Mouse (Mus musculus) splenic B cell, adult 2 months (primary cell): ENCODE measurements around the gene Nectin1.
A peak's percentile ranks its signal among the peaks of the same experiment; 100 is the strongest.

Experiments
- DNase-seq: peaks from one replicate; pipeline ENCODE4 v3.0.0-alpha.2; 2011; ENCODE audit warnings: low read depth, low spot score
- H3K27me3 ChIP-seq: 2 replicates; pipeline ENCODE4 v1.6.1; 2012; ENCODE audit warnings: mild to moderate bottlenecking, low read length, moderate library complexity, mixed read lengths; ENCODE audit not compliant: control insufficient read depth, poor library complexity, insufficient read depth, severe bottlenecking
- H3K36me3 ChIP-seq: 2 replicates; pipeline ENCODE4 v1.6.1; 2012; ENCODE audit warnings: mild to moderate bottlenecking, low read length, moderate library complexity, mixed read lengths; ENCODE audit not compliant: control insufficient read depth, poor library complexity, insufficient read depth, severe bottlenecking

Nectin1 gene

DNA sequence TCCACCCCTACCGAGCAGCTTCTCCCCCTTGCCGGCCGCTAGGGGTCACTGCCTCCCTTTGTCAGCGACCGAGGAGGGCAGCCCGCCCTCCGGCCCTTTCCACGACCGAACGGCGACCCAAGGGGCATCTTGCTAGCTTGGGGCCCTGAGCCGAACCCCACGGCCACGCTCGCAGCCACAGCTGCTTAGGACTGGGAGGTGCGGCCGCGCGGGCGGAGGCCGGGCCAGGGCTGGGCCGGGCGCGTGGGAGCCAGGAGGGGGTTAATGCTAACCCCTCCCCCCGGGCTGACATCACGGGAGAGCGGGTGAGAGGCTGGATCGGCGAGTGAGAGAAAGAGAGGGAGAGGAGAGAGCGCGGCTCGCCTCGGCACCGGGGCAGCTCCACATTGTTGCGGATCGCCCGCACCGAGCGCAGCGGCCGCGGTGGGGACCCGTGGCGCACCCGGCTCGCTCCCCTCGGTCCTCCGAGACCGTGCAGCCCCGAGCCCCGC is at the start of gene Nectin1:
Nectin1 (plus strand) TSS at position 338 of the 491 bp plus-strand sequence.
- no peaks in the 10 kb centered on the region for H3K36me3 ChIP-seq

GRCm38 (mm10) chr9:43698080-43698712 is 45.6 kb upstream of the Nectin1 start:
- Histone ChIP-seq H3K36me3 (no peaks in the 10 kb centered on the region), H3K27me3 (no peaks in the 10 kb centered on the region)
- DNase-seq, result peak; percentile 13

More for the DNA sequence above, at the start of gene Nectin1:
- H3K27me3 ChIP-seq, result no peaks in the 10 kb centered on the region
- peak; percentile 85 for DNase-seq

DNA sequence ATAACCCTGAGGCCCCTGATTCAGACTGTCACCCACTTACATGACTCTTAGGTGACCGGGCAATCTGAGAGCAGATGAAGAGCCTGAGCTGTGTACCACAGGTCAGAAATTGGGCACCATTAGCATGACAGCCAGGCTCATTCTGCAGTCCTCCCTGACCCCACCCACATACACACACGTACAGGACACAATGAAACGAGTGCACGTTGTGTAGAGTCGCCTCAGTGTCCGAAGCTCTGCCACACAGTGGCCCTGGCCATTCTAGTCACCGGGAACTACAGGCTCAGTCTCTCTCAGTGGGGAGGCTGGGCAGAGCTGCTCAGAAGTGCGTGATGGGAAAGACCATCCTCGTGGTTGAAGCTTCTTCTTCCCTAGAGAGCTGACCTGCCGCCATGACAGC is 44.9 kb upstream of the Nectin1 start:
- no peak for DNase-seq
- H3K36me3 ChIP-seq, result no peaks in the 10 kb centered on the region

GRCm38 (mm10) chr9:43699417-43700225 is 44.2 kb upstream of the Nectin1 start:
- no peak for DNase-seq
- no peaks in the 10 kb centered on the region for H3K27me3 ChIP-seq

More for the DNA sequence above, 44.9 kb upstream of the Nectin1 start:
- H3K27me3 ChIP-seq, result no peaks in the 10 kb centered on the region

GRCm38 (mm10) chr9:43700226-43700579 is 43.6 kb upstream of the Nectin1 start:
- DNase-seq, result no peak
- Histone ChIP-seq H3K27me3 (no peaks in the 10 kb centered on the region), H3K36me3 (no peaks in the 10 kb centered on the region)

More at GRCm38 (mm10) chr9:43699417-43700225, 44.2 kb upstream of the Nectin1 start:
- H3K36me3 ChIP-seq, result no peaks in the 10 kb centered on the region

GRCm38 (mm10) chr9:43701748-43702147 is 42.0 kb upstream of the Nectin1 start:
- Histone ChIP-seq H3K36me3 (no peaks in the 10 kb centered on the region), H3K27me3 (no peaks in the 10 kb centered on the region)
- no peak for DNase-seq

- H3K27me3 ChIP-seq, result no peaks in the 10 kb centered on the region
- H3K36me3 ChIP-seq, result no peaks in the 10 kb centered on the region
- no peak for DNase-seq
Measured at GRCm38 (mm10) chr9:43707571-43707970, 36.2 kb upstream of the Nectin1 start.

- DNase-seq, result no peak
- Histone ChIP-seq H3K36me3 (no peaks in the 10 kb centered on the region), H3K27me3 (no peaks in the 10 kb centered on the region)
Measured at GRCm38 (mm10) chr9:43708715-43709114, 35.1 kb upstream of the Nectin1 start.

- no peak for DNase-seq
- Histone ChIP-seq H3K36me3 (no peaks in the 10 kb centered on the region), H3K27me3 (no peaks in the 10 kb centered on the region)
Measured at GRCm38 (mm10) chr9:43713432-43713831, 30.4 kb upstream of the Nectin1 start.

- DNase-seq, result no peak
- Histone ChIP-seq H3K27me3 (no peaks in the 10 kb centered on the region; the same call in 1 of the 2 replicates), H3K36me3 (no peaks in the 10 kb centered on the region)
Measured at GRCm38 (mm10) chr9:43719407-43719839, 24.4 kb upstream of the Nectin1 start.

DNA sequence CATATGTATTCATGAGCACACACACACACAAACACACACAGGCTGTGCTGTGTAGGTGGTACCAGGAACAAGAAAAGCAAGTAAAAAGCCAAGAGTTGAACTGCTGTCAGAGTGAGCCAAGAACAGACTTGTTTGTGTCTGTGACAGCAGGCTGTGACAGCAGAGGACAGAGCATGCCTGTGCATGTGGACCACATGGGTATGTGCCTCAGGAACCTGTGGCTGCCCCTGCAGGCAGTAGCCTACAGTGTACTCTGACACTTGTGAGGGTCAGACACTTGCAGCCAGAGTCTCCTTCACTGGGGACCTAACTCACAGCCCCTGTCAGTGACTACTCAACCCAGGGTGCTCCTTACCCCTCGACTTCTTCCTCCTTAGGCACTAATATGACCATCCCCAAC is 23.7 kb upstream of the Nectin1 start:
- H3K36me3 ChIP-seq, result no peaks in the 10 kb centered on the region
- H3K27me3 ChIP-seq, result no peaks in the 10 kb centered on the region; the same call in 1 of the 2 replicates
- no peak for DNase-seq

- Histone ChIP-seq H3K36me3 (no peaks in the 10 kb centered on the region), H3K27me3 (no peaks in the 10 kb centered on the region; the same call in 1 of the 2 replicates)
- DNase-seq, result no peak
Measured at GRCm38 (mm10) chr9:43724093-43724492, 19.7 kb upstream of the Nectin1 start.

GRCm38 (mm10) chr9:43729450-43730266 is 14.1 kb upstream of the Nectin1 start:
- H3K27me3 ChIP-seq, result no peaks in the 10 kb centered on the region
- no peaks in the 10 kb centered on the region for H3K36me3 ChIP-seq
- DNase-seq, result no peak

GRCm38 (mm10) chr9:43730284-43731027 is 13.3 kb upstream of the Nectin1 start:
- Histone ChIP-seq H3K27me3 (no peaks in the 10 kb centered on the region), H3K36me3 (no peaks in the 10 kb centered on the region)
- DNase-seq, result peak; percentile 59
